Comparison of ENCODE assay signal across 8 mouse cellular contexts in genomic region chr17:6452689-6453088, GRCm38 (mm10). TPM values are rescaled to one million over a fixed set of nuclear protein-coding genes. Genes with fewer than 3 reads are reported as not detected.
DNase-seq lines count a peak whose midpoint lies in the region; ATAC-seq and TF ChIP-seq lines count a peak whose summit lies in the region.
"Not testable (repeated sequence)": the region's sequence is repeated elsewhere in the genome, so short reads cannot be mapped to it uniquely, and the experiment has no call there.

No protein-coding gene starts in this region.

- not testable (repeated sequence) for H3K27ac ChIP-seq in gastrocnemius, adult 2 months

- not testable (repeated sequence) for H3K9me3 ChIP-seq in G1E (replicated peaks)

- not testable (repeated sequence) for TF ChIP-seq CTCF in G1E (IDR thresholded peaks at IDR 0.05; ENCODE audit: low read depth, low read length); gastrocnemius, adult 2 months (IDR thresholded peaks at IDR 0.05)

- H3K36me3 ChIP-seq in G1E (replicated peaks): not testable (repeated sequence)

- H3K4me3 ChIP-seq in G1E (ENCODE audit: low read depth, low read length); gastrocnemius, adult 2 months: not testable (repeated sequence)

- ATAC-seq in G1E (ENCODE audit: extremely low read depth, insufficient number of reproducible peaks, low FRiP score, poor library complexity, severe bottlenecking): not testable (repeated sequence)

- H3K4me1 ChIP-seq in G1E (ENCODE audit: insufficient read depth, low read depth, low read length): not testable (repeated sequence)

- not testable (repeated sequence) for H3K27me3 ChIP-seq in G1E (ENCODE audit: insufficient read depth, low read length)

- intact Hi-C loops in gastrocnemius, adult 2 months (cut with DNase I); left cerebral cortex, postnatal 25 days (cut with DNase I): not testable (repeated sequence)

- peak; percentile 1 for DNase-seq in G1E (ENCODE audit: low spot score)
- peak; percentile 50 to 52 for DNase-seq in cerebellum, postnatal 14 days
- DNase-seq in gastrocnemius, adult 2 months: peak; percentile 31
- peak; percentile 70 to 83 for DNase-seq in layer of hippocampus, adult 18-20 months (ENCODE audit: low spot score in 2 of 2)
- DNase-seq in layer of hippocampus, postnatal 14 days (ENCODE audit: low spot score in 2 of 2): peak; percentile 83 to 85
- DNase-seq in left cerebral cortex, postnatal 25 days (ENCODE audit: low spot score in 2 of 2): peak; percentile 72 to 88
- peak; percentile 63 for DNase-seq in right cerebral cortex, adult 18-20 months
- peak; percentile 43 for DNase-seq in right cerebral cortex, postnatal 4 days

RNA-seq across cellular contexts. Expression of gene Dynlt1b, which starts 22.8 kb away (rescaled TPM):
- total RNA-seq in G1E (2014; fragmentation: Nextera tagmentation): 150 and 176 TPM in 2 replicates
- 388 and 507 TPM in 2 replicates for total RNA-seq in G1E (2017)
- polyA plus RNA-seq in G1E (2012): 19.0 and 21.3 TPM in 2 replicates
- 10 to 100 TPM; 55.9 to 57.4 TPM for total RNA-seq in gastrocnemius, adult 2 months (2021)
- total RNA-seq in layer of hippocampus, adult 18-20 months (2021): 10 to 100 TPM; 26.8 to 30.7 TPM
- total RNA-seq in layer of hippocampus, postnatal 14 days (2021): 100 to 1,000 TPM; 136 to 152 TPM
- 10 to 100 TPM; 59.2 to 67.9 TPM for total RNA-seq in left cerebral cortex, postnatal 25 days (2021)

Comparison
In these comparisons a context has a peak if more than half of its experiments do, and no peak if none do; other contexts are left out.
1. DNase-seq: peak in every context shown above with its lines; median percentile 84 in layer of hippocampus, postnatal 14 days; 80 in left cerebral cortex, postnatal 25 days; 76 in layer of hippocampus, adult 18-20 months; 63 in right cerebral cortex, adult 18-20 months; 51 in cerebellum, postnatal 14 days; 43 in right cerebral cortex, postnatal 4 days; 31 in gastrocnemius, adult 2 months; 1 in G1E.